Mouse (Mus musculus): ENCODE measurements around the gene Prkcz.

- TF ChIP-seq POLR2A (IDR thresholded peaks at IDR 0.05; ENCODE audit: low read depth, low read length), result no peak
- TF ChIP-seq CTCF (IDR thresholded peaks at IDR 0.05; ENCODE audit: extremely low read depth, insufficient read length, insufficient replicate concordance, low read depth, low read length), result no peak
Observed at GRCm38 (mm10) chr4:155381974-155382373, 20.8 kb upstream of the Prkcz start.
